Comparison of ENCODE assay signal across 8 mouse cellular contexts in the genomic region with DNA sequence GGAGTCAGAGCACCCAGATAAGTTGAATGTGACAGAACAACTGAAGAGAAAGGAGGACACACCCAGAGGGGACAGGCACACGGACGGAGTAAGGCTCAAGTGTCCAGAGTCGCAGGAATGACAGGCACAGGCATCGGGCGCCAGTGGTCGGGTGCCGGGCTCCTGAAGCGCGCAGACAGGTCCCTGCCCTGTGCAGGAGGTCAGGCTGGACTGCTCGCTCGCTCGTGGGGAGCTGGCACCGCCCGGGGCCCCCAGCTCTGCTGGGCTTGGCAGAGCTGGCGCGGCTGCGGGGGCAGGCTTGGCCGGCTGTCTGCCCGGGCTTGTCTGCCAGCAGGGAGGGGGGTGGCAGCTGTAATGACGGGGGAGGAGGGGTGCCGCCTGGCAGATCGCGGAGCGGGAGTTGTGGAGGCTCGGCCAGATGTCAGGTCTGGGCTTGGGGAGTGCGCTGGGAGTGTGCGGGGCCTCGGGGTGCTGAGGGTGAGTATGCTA. TPM values are rescaled to one million over a fixed set of nuclear protein-coding genes. Genes with fewer than 3 reads are reported as not detected.
DNase-seq lines count a peak whose midpoint lies in the region; ATAC-seq and TF ChIP-seq lines count a peak whose summit lies in the region.

No protein-coding gene starts in this region.

- no peak for TF ChIP-seq CTCF in intestine, postnatal 0 days (IDR thresholded peaks at IDR 0.05; ENCODE audit: low read depth)

- intact Hi-C loops in gastrocnemius, postnatal 14 days (cut with DNase I; ENCODE audit: low total_unique reads), result no loop called here

- ATAC-seq in frontal cortex, adult (ENCODE audit: low TSS enrichment), result peak; percentile 48
- ATAC-seq in common myeloid progenitor, adult 5-6 weeks (replicated peaks; ENCODE audit: low read depth, poor library complexity, severe bottlenecking), result peak; percentile 20
- peak; percentile 20; the same call in 1 of the 2 replicates for ATAC-seq in intestine, postnatal 0 days
- ATAC-seq in limb, embryonic 13.5 days (ENCODE audit: low FRiP score, low read depth), result peak; percentile 20
- peak; percentile 77 for ATAC-seq in midbrain, embryonic 16.5 days
- ATAC-seq in stomach, embryonic 15.5 days (ENCODE audit: insufficient read depth, low FRiP score, low read depth), result peak; percentile 52

- WGBS in intestine, postnatal 0 days, result 2% methylated on average over 27 of the region's 28 CpGs
- WGBS in limb, embryonic 13.5 days, result under 1% methylated on average over 24 of the region's 28 CpGs
- under 1% methylated on average over 28 of the region's 28 CpGs for WGBS in midbrain, embryonic 16.5 days
- WGBS in stomach, embryonic 15.5 days, result under 1% methylated on average over 28 of the region's 28 CpGs

- peak overlapping the region; percentile 57 for H3K9ac ChIP-seq in intestine, postnatal 0 days (ENCODE audit: low read depth, low read length)
- H3K9ac ChIP-seq in limb, embryonic 13.5 days, result peak overlapping the region; percentile 72
- peak overlapping the region; percentile 67 for H3K9ac ChIP-seq in midbrain, embryonic 16.5 days (ENCODE audit: low read depth, low read length)
- H3K9ac ChIP-seq in stomach, embryonic 15.5 days, result peak overlapping the region; percentile 17

- H3K4me2 ChIP-seq in intestine, postnatal 0 days (replicated peaks; ENCODE audit: low read depth), result peak overlapping the region; percentile 97
- H3K4me2 ChIP-seq in limb, embryonic 13.5 days (replicated peaks), result peak overlapping the region; percentile 100
- H3K4me2 ChIP-seq in midbrain, embryonic 16.5 days (ENCODE audit: low read length), result peak overlapping the region; percentile 99
- H3K4me2 ChIP-seq in stomach, embryonic 15.5 days, result peak overlapping the region; percentile 88

- no peaks in the 10 kb centered on the region for H3K9me3 ChIP-seq in intestine, postnatal 0 days (ENCODE audit: control insufficient read depth)
- H3K9me3 ChIP-seq in limb, embryonic 13.5 days, result no peaks in the 10 kb centered on the region
- H3K9me3 ChIP-seq in midbrain, embryonic 16.5 days (replicated peaks; ENCODE audit: control insufficient read depth, low read length, poor library complexity, severe bottlenecking), result no peaks in the 10 kb centered on the region
- no peaks in the 10 kb centered on the region for H3K9me3 ChIP-seq in stomach, embryonic 15.5 days

- peaks cover 4% of the 10 kb centered on the region; the same call in 1 of the 2 replicates for H3K4me1 ChIP-seq in intestine, postnatal 0 days (replicated peaks; ENCODE audit: control insufficient read depth, insufficient read depth, low read length)
- peaks cover 22% of the 10 kb centered on the region for H3K4me1 ChIP-seq in limb, embryonic 13.5 days
- peaks cover 13% of the 10 kb centered on the region for H3K4me1 ChIP-seq in midbrain, embryonic 16.5 days (ENCODE audit: control insufficient read depth, insufficient read depth, low read length)
- peaks cover 21% of the 10 kb centered on the region for H3K4me1 ChIP-seq in stomach, embryonic 15.5 days

- peak overlapping the region; percentile 48 for H3K4me3 ChIP-seq in intestine, postnatal 0 days (ENCODE audit: low read depth, low read length)
- H3K4me3 ChIP-seq in limb, embryonic 13.5 days, result peak overlapping the region; percentile 56
- peak overlapping the region; percentile 51 for H3K4me3 ChIP-seq in midbrain, embryonic 16.5 days (ENCODE audit: low read depth, low read length)
- peak overlapping the region; percentile 48 for H3K4me3 ChIP-seq in stomach, embryonic 15.5 days (replicated peaks)

- no peak for DNase-seq in frontal cortex, postnatal 14 days (ENCODE audit: low spot score in 2 of 2)
- DNase-seq in gastrocnemius, postnatal 14 days, result peak; percentile 82

- no peak overlapping the region for H3K27ac ChIP-seq in intestine, postnatal 0 days (ENCODE audit: low read depth, low read length)
- H3K27ac ChIP-seq in limb, embryonic 13.5 days, result no peak overlapping the region
- peak overlapping the region; percentile 45; the same call in 1 of the 2 replicates for H3K27ac ChIP-seq in midbrain, embryonic 16.5 days (ENCODE audit: low read length)
- peak overlapping the region; percentile 69; the same call in 1 of the 2 replicates for H3K27ac ChIP-seq in stomach, embryonic 15.5 days

- H3K27me3 ChIP-seq in intestine, postnatal 0 days (replicated peaks; ENCODE audit: control insufficient read depth, insufficient read depth, low read length), result no peaks in the 10 kb centered on the region
- peaks cover 47% of the 10 kb centered on the region for H3K27me3 ChIP-seq in limb, embryonic 13.5 days
- H3K27me3 ChIP-seq in midbrain, embryonic 16.5 days (ENCODE audit: control insufficient read depth, insufficient read depth, low read depth, low read length), result peaks cover 16% of the 10 kb centered on the region
- no peaks in the 10 kb centered on the region; the same call in 1 of the 2 replicates for H3K27me3 ChIP-seq in stomach, embryonic 15.5 days (replicated peaks)

- no peaks in the 10 kb centered on the region for H3K36me3 ChIP-seq in intestine, postnatal 0 days (ENCODE audit: control insufficient read depth, insufficient read depth)
- no peaks in the 10 kb centered on the region for H3K36me3 ChIP-seq in limb, embryonic 13.5 days
- no peaks in the 10 kb centered on the region for H3K36me3 ChIP-seq in midbrain, embryonic 16.5 days (ENCODE audit: control insufficient read depth, insufficient read depth, low read length)
- H3K36me3 ChIP-seq in stomach, embryonic 15.5 days, result no peaks in the 10 kb centered on the region

RNA-seq across cellular contexts. Expression of a gene that starts 0.7 kb away (rescaled TPM):
- total RNA-seq in common myeloid progenitor, adult 5-6 weeks (2017), result 0.55 TPM in 1 of 2 replicates, not detected in the other
- 1 to 10 TPM; 5.7 to 8.8 TPM for total RNA-seq in gastrocnemius, postnatal 14 days (2021)
- polyA plus RNA-seq in intestine, postnatal 0 days (2015; fragmentation: Nextera tagmentation; extraction: Ambion mirVana), result 1.5 and 2.3 TPM in 2 replicates
- 2.1 and 2.5 TPM in 2 replicates for polyA plus RNA-seq in limb, embryonic 13.5 days (2015; fragmentation: Nextera tagmentation; extraction: Ambion mirVana)
- polyA plus RNA-seq in midbrain, embryonic 16.5 days (2015; fragmentation: Nextera tagmentation; extraction: Ambion mirVana), result 5.5 and 7.0 TPM in 2 replicates
- 2.9 and 3.0 TPM in 2 replicates for polyA plus RNA-seq in stomach, embryonic 15.5 days (2015; fragmentation: Nextera tagmentation; extraction: Ambion mirVana)

RNA-seq across cellular contexts. Expression of a gene that starts 17.7 kb away (rescaled TPM):
- total RNA-seq in common myeloid progenitor, adult 5-6 weeks (2017), result 42.8 and 61.7 TPM in 2 replicates
- total RNA-seq in gastrocnemius, postnatal 14 days (2021), result 1 to 10 TPM; 6.7 to 7.6 TPM
- 11.4 and 12.8 TPM in 2 replicates for polyA plus RNA-seq in intestine, postnatal 0 days (2015; fragmentation: Nextera tagmentation; extraction: Ambion mirVana)
- 39.3 and 40.1 TPM in 2 replicates for polyA plus RNA-seq in limb, embryonic 13.5 days (2015; fragmentation: Nextera tagmentation; extraction: Ambion mirVana)
- 24.6 and 27.1 TPM in 2 replicates for polyA plus RNA-seq in midbrain, embryonic 16.5 days (2015; fragmentation: Nextera tagmentation; extraction: Ambion mirVana)
- polyA plus RNA-seq in stomach, embryonic 15.5 days (2015; fragmentation: Nextera tagmentation; extraction: Ambion mirVana), result 35.1 and 38.4 TPM in 2 replicates

Comparison
In these comparisons a context has a peak if more than half of its experiments do, and no peak if none do; other contexts are left out.
1. ATAC-seq: peak in every context shown above with its lines; median percentile 77 in midbrain, embryonic 16.5 days; 52 in stomach, embryonic 15.5 days; 48 in frontal cortex, adult; 20 in common myeloid progenitor, adult 5-6 weeks; 20 in intestine, postnatal 0 days; 20 in limb, embryonic 13.5 days.
2. H3K27ac ChIP-seq: peak in midbrain, embryonic 16.5 days (single experiment) and stomach, embryonic 15.5 days (single experiment); none in intestine, postnatal 0 days (single experiment) and limb, embryonic 13.5 days (single experiment).
3. H3K9ac ChIP-seq: peak in every context shown above with its lines; median percentile 72 in limb, embryonic 13.5 days; 67 in midbrain, embryonic 16.5 days; 57 in intestine, postnatal 0 days; 17 in stomach, embryonic 15.5 days.
4. Peak in every context shown above with its lines, with median percentiles within 50 percentile points of each other: H3K4me2 ChIP-seq and H3K4me3 ChIP-seq.